Mouse (Mus musculus) kidney, adult 2 months (tissue): ENCODE measurements at regions not wholly inside any gene's neighbourhood (a gene's known extent, or its start where the extent isn't known, plus 50 kb on each side); places are given as distances from the start of the nearest gene placed in this dataset.

ENCODE experiments used
- CTCF ChIP-seq: fragments of 200-500 bp; conservative IDR thresholded peaks from 2 replicates; pipeline ENCODE4 v1.5.1; 2011; ENCODE audit warnings: low read depth, mild to moderate bottlenecking, control low read depth, low read length, moderate library complexity, mixed read lengths; ENCODE audit not compliant: insufficient read depth, insufficient read length
- POLR2A ChIP-seq: fragments of 200-500 bp; IDR thresholded peaks from one replicate; pipeline ENCODE4 v1.6.1; 2011; ENCODE audit warnings: low read depth, low read length, control low read depth

GRCm38 (mm10) chr5:119304721-119305120, 365.7 kb upstream of the Tbx3 start:
- TF ChIP-seq CTCF (no peak), POLR2A (no peak)
